Mouse (Mus musculus) olfactory bulb, adult 2 months (tissue): Measurements from ENCODE around the gene Tshz2. TPM values are rescaled to one million over a fixed set of nuclear protein-coding genes. Genes with fewer than 3 reads are reported as not detected.

Experiments
- H3K27ac ChIP-seq: fragments of 200-500 bp; 2 replicates; pipeline ENCODE4 v1.5.1; 2012; ENCODE audit warnings: low read depth, low read length; ENCODE audit not compliant: insufficient read depth
- H3K4me1 ChIP-seq: fragments of 200-500 bp; 2 replicates; pipeline ENCODE4 v1.6.1; 2012; ENCODE audit warnings: low read length; ENCODE audit not compliant: control insufficient read depth, insufficient read depth
- H3K4me3 ChIP-seq: fragments of 200-500 bp; 2 replicates; pipeline ENCODE4 v1.5.1; 2012; ENCODE audit warnings: mild to moderate bottlenecking, low read depth, low read length, moderate library complexity; ENCODE audit not compliant: insufficient read depth
- CTCF ChIP-seq: fragments of 200-500 bp; IDR thresholded peaks from 2 replicates; pipeline ENCODE4 v1.5.1; 2012; ENCODE audit warnings: low read depth, mild to moderate bottlenecking, low read length, moderate library complexity; ENCODE audit not compliant: insufficient read depth
- POLR2A ChIP-seq: fragments of 200-500 bp; IDR thresholded peaks from 2 replicates; pipeline ENCODE4 v1.6.1; 2012; ENCODE audit warnings: mild to moderate bottlenecking, low read depth, low read length, moderate library complexity; ENCODE audit not compliant: insufficient read depth
- WGBS: fragments of 180-500 bp; shearing (Covaris S2); methylation state at CpG from one replicate; pipeline ENCODE4 v1.1.7; 2018; 5-methylcytosine and 5-hydroxymethylcytosine counted together
- polyA plus RNA-seq: library from polyadenylated mRNA; stranded (reverse); fragments of >200 nt; gene quantifications from 2 replicates; pipeline ENCODE4 v1.2.4, GENCODE M21; 2012; ENCODE audit warnings: low replicate concordance; ENCODE audit not compliant: missing spikeins, insufficient read depth, insufficient read length

The Tshz2 gene
- polyA plus RNA-seq, 1 experiment = not detected

DNA sequence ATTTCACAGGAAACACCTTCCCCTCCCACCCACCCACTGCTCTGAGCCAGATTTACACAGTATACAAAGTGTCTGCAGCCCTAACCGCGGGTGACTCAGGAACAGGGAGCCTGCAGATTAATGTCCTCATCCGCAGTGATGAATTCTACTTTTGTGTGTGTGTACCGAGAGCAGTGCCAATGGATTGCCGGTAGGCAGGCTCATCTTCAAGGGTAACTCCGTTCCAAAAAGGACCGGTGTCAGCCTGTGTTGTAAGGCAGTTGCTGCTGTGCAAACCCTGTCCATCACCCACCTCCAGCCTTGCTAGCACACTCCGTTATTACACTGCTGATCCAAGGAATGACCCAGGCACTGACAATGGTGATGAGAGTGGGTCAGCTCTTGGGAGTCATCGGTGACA lies 200.8 kb downstream of the Tshz2 start:
- 53% methylated on average over 9 of the region's 9 CpGs for WGBS
- H3K27ac ChIP-seq = no peak overlapping the region
- H3K4me3 ChIP-seq = no peak overlapping the region
- H3K4me1 ChIP-seq = peaks cover 6% of the 10 kb centered on the region
- TF ChIP-seq POLR2A = no peak

DNA sequence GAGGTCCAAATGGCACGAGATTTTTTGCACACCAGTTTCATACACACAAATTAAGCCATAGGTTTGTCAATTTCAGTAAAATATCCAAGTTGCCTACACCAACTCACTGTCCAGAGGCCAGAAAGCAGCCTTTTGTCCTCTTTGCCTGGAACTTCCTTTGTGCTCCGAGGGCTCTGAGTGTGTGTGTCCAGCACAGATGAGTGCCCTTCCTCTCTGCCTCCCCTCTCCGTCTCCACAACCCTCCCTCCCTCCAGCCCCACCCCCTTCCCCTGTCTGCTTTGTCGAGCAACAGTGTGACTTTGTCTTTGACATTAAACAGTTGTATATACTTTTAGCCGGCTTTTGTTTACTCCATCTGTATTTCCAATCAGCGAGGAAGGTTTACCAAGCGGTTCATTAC lies 201.8 kb downstream of the Tshz2 start:
- H3K27ac ChIP-seq = no peak overlapping the region
- TF ChIP-seq CTCF = no peak
- no peak for TF ChIP-seq POLR2A
- H3K4me3 ChIP-seq = no peak overlapping the region
- H3K4me1 ChIP-seq = peaks cover 6% of the 10 kb centered on the region
- 55% methylated on average over 7 of the region's 7 CpGs for WGBS

DNA sequence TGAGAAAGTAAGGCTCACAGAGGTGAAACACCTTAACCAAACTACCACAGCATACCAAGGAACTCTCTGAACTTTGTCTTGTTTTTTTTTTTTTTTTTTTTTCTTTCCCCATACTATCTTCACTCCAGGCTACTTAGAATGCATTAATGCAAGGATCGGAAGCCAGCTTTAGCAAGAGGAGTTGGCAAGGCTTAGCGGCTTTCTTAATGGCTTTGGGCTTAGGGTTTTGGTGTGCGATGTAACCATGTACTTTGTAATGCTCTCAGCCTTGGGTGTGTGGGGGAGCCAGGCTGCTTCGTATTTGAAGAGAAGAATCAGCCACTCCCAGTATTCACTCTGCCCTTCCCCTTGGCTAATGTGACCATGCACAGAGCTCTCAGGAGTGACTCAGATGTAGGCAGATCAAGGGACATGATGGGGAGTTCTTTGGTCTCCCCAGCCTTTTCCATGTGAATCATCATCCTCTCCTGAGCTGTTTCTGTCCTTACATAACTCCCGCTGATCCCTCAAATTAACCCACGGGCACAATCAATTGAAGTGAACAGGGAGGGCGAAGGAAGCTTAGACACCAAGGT lies 204.3 kb downstream of the Tshz2 start:
- TF ChIP-seq CTCF = no peak
- no peak for TF ChIP-seq POLR2A
- Histone ChIP-seq H3K27ac (no peak overlapping the region), H3K4me1 (peaks cover 6% of the 10 kb centered on the region), H3K4me3 (no peak overlapping the region)
- WGBS = 40% methylated on average over 7 of the region's 7 CpGs

DNA sequence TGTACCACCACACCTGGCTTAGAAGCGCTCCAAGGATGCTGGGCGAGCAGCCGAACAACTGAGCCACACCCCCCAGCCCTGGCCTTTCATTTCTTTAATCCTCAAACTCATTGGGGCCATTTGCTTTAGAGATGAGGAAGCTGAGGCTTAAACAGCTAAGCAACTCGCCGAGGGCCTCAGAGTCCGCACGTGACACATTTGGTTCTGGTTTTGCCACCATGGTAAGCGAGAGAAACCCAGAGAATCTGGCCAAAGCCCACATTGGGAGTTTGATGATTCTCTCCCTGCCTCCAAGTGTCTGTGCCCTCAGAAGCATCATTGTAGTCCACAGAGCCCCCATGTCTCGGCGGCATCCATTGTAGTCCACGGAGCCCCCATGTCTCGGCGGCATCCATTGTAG lies 205.7 kb downstream of the Tshz2 start:
- no peak overlapping the region for H3K27ac ChIP-seq
- TF ChIP-seq POLR2A = no peak
- TF ChIP-seq CTCF = no peak
- H3K4me3 ChIP-seq = no peak overlapping the region
- 95% methylated on average over 13 of the region's 13 CpGs for WGBS
- H3K4me1 ChIP-seq = peaks cover 6% of the 10 kb centered on the region

GRCm38 (mm10) chr2:169841442-169841841 lies 208.6 kb downstream of the Tshz2 start:
- Histone ChIP-seq H3K4me1 (peaks cover 3% of the 10 kb centered on the region; the same call in 1 of the 2 replicates), H3K27ac (no peak overlapping the region), H3K4me3 (no peak overlapping the region)
- TF ChIP-seq POLR2A = no peak
- TF ChIP-seq CTCF = no peak
- WGBS = 63% methylated on average over 10 of the region's 10 CpGs

GRCm38 (mm10) chr2:169842494-169842893 lies 209.7 kb downstream of the Tshz2 start:
- Histone ChIP-seq H3K4me3 (no peak overlapping the region), H3K27ac (no peak overlapping the region), H3K4me1 (peaks cover 1% of the 10 kb centered on the region; the same call in 1 of the 2 replicates)
- 89% methylated on average over 6 of the region's 6 CpGs for WGBS
- TF ChIP-seq POLR2A (no peak), CTCF (no peak)

DNA sequence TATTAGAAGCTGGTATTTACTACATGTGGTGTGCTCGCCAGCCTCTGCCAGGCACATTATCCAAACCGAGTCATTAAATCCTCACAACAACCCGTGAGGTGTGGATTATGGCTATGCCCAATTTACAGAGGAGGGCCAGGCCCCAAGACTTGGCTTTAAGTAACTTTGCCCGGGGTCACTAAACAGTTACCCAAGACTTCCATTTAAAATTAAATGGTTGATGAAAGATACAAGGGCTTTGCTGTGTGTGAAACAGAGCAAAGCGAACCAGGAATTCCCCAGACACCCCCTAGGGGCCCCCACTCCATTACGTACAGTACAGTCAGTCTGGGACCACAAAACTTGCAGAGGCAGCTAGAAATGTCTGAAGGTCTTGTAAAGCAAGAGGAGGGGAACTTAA lies 210.7 kb downstream of the Tshz2 start:
- TF ChIP-seq POLR2A = no peak
- no peak for TF ChIP-seq CTCF
- Histone ChIP-seq H3K4me1 (no peaks in the 10 kb centered on the region), H3K27ac (no peak overlapping the region), H3K4me3 (no peak overlapping the region)
- 27% methylated on average over 6 of the region's 6 CpGs for WGBS

GRCm38 (mm10) chr2:169849077-169849476 lies 216.3 kb downstream of the Tshz2 start:
- Histone ChIP-seq H3K4me1 (no peaks in the 10 kb centered on the region), H3K4me3 (no peak overlapping the region), H3K27ac (no peak overlapping the region)
- TF ChIP-seq CTCF (peak; percentile 36; the same call in 1 of the 2 replicates), POLR2A (no peak)
- WGBS = 44% methylated on average over 7 of the region's 7 CpGs

GRCm38 (mm10) chr2:169849541-169849940 lies 216.7 kb downstream of the Tshz2 start:
- 96% methylated on average over 3 of the region's 3 CpGs for WGBS
- no peak for TF ChIP-seq POLR2A
- TF ChIP-seq CTCF = no peak

GRCm38 (mm10) chr2:169851606-169852005 lies 218.8 kb downstream of the Tshz2 start:
- TF ChIP-seq CTCF (no peak), POLR2A (no peak)
- H3K4me1 ChIP-seq = no peaks in the 10 kb centered on the region
- H3K27ac ChIP-seq = no peak overlapping the region
- 90% methylated on average over 5 of the region's 5 CpGs for WGBS
- H3K4me3 ChIP-seq = no peak overlapping the region

More at GRCm38 (mm10) chr2:169849541-169849940, 216.7 kb downstream of the Tshz2 start:
- H3K27ac ChIP-seq = no peak overlapping the region
- H3K4me1 ChIP-seq = no peaks in the 10 kb centered on the region
- H3K4me3 ChIP-seq = no peak overlapping the region
